Mouse (Mus musculus): ENCODE measurements around the gene Cnbd2. TPM values are rescaled to one million over a fixed set of nuclear protein-coding genes. Genes with fewer than 3 reads are reported as not detected.

Gene Cnbd2
- total RNA-seq (2015) = 2.7 TPM in 2 replicates
- total RNA-seq (2017) = 3.6 and 4.9 TPM in 2 replicates

DNA sequence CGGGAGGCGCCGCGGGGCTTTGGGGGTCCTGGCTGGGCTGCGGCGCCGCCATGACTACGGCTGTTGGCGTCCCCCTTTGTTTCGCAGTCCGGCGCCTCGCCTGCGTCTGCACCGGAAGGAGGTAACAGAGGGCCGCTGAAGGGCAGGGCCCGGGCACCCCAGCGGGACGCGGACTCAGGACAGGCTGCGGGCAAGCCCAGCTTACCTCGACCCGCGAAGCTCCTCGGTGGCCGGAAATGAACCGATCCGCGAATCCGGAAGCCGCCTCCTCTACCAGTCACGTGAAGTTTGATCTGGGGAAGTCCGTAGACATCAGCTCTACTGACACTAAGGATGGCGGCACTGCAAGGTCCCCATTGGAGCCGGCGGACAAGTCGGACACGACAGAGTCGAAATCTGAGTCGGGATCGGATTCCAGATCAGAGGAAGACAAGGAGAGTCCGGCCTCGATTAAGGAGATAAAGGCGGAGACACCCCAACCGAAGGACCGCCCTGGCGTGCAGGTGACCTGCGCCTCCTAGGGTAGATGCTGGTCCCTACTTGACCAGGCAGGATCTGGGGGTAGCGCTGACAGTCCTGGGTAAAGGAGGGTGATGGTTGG lies at the start of gene Cnbd2, which contains the start of gene Scand1:
TSS of gene Cnbd2 (plus strand) at position 3 of the 601 bp plus-strand sequence.
TSS of gene Scand1 (minus strand) at position 408 of the 601 bp plus-strand sequence.
- ATAC-seq (replicated peaks; ENCODE audit: poor library complexity) = peak; percentile 89

DNA sequence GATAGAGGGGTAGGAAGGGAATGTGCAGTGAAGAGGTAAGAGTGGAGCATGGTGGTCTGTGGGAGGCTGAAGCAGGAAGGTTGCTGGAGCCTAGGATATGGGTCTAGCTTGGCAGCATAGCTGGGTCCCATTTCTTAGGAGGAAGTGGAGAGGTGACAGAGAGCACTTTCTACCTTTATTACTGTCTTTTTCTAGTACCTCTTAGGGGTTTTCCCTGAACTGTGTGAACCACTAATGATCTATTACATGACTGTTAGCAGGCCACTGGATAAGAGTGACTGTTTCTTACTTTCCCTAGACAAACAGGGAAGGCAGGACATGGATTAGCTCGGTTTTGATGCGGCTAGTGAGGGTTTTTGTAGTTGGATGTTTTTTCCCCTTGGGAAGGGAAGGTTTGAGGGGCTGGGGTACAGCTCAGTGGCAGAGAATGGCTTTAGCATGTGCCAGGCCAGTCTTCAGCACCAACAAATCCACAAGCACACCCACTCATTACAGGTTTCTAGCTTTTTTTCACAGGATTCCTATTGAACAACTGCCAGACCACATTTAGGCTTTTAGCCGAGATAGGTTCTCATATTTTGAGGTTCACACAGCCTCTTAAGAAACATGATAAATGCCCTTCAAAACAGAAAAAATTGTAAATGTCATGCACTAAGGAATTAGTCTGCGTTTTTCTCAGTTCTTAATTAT lies 48.8 kb upstream of the Cnbd2 start:
- 0 out of 2 replicates have a peak, but pooled peaks have one; percentile 6 for ATAC-seq (replicated peaks; ENCODE audit: poor library complexity)

DNA sequence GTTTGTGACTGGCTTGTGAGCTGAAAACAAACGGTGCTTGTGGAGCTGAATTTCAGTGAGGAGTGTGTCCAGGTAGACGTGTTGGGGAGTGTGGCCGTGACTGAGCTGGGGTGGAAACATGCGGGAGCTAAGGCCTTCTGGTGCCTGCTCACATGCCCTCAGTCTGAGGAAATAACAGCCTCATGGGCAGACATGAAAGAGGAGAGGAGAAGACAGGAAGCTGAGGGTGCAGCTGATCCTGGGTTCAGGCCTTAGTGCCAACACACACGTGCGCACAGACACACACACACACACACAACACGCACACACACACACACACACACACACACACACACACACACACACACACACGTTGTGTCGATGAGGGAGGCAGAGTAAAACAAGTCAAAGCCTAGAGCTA lies 44.5 kb upstream of the Cnbd2 start:
- ATAC-seq (replicated peaks; ENCODE audit: poor library complexity) = no peak

DNA sequence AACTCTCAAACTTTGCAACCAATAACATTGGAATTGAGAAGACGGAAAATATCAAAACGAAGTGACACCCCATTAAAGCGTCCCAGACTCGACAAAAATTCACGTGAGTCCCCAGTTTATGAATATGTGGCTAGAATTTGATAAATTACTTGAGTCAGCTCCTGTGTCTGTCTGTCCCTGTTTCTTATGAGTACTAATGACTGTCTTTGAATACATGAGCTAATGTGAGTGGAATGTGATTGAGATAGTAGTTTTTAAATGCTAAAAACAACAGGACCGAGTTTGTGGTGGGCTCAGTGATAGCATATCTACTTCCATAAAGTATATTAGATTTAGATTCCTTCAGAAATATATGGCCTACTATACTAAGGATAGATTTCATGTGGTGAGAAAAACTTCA lies 39.5 kb upstream of the Cnbd2 start:
- ATAC-seq (replicated peaks; ENCODE audit: poor library complexity) = no peak

DNA sequence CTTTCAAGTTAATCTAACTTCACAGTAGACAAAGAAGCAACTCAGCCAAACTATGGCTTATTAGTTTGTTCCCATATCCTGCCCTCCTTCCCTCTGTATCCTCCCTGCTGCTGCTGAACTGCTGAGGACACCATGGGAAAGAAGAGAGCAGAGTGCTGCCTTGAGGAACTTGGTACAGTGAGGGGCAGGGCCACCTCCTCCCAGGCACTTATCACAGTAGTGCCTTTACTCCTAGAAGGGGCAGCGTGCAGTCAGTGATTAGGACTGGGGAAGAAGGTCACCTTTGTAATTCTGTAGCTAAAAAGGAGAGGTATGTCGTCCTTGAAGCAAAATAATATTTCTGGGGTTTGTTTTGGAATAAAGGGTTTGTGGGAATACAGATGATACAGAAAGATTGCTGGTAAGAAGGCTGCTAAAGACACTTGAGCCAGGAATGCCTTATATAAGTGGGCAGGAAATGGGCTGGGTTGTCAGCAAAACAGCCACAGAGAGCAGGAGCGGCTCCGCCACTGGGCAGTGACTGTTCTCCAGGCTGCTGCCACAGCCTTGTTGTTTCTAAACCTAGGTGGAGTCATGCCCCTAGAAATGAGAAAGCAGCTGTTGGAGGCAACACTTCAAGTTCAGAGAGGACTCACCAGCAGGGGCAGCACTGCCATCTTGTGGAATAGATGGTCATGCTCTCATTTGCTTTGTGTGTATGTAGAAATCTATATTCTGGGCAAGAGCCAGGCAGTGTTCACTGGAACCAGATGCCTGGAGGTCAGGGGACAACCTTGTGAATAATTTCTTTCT lies 33.7 kb upstream of the Cnbd2 start:
- ATAC-seq (replicated peaks; ENCODE audit: poor library complexity) = peak; percentile 99

DNA sequence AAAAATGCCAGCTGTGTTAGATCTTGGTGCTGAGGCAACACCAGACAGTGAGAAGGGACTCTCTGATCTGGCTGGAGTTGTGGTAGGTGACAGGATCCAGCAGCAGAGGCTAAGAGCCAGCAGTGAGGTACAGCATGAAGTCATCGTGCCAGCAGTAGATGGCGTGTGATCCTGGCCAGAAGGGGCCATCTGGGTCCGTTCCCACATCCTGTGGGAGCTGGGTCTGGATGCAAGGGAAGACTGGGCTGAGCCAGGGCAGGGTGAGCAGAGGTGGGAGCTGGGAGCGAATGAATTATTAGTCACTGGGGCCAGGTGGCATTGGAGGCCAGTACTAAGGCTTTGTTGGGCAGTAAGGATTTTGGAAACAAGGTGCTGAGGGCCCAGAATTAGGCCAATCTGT lies 30.9 kb upstream of the Cnbd2 start:
- no peak for ATAC-seq (replicated peaks; ENCODE audit: poor library complexity)

DNA sequence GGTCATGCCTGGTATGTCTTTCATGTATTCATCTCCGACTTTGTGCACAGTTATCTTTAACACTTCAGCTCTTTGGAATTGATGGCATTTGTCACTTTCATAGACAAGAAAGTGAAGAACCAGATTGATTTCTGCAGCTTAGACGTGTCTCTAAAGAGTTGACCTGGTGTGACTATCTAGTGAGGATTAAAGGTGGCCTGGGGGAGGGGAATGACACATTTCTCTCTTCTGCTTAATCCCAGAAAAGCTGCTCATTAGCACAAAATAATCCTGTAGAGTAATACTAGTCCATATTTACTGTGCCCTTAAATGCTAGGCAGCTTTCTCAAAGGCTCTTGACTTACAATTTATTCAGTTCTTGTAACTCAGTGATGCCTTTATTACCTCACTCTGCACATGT lies 26.9 kb upstream of the Cnbd2 start:
- no peak for ATAC-seq (replicated peaks; ENCODE audit: poor library complexity)

DNA sequence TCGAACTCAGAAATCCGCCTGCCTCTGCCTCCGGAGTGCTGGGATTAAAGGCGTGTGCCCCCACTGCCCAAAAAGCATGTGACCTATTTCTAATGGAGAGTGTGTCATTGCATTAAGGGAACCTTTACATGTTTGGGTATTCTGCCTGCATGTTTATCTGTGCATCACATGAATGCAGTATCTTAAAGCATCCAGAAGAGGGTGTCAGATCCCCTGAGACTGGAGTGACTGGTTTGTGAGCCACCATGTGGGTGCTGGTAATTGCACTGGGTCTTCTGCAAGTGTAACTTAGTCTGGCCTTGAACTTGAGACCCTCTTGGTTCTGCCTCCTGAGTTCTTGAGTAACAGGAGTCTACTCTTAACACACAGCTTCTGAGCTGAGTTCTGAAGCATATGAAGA lies 25.4 kb upstream of the Cnbd2 start:
- 0 out of 2 replicates have a peak, but pooled peaks have one; percentile 31 for ATAC-seq (replicated peaks; ENCODE audit: poor library complexity)

DNA sequence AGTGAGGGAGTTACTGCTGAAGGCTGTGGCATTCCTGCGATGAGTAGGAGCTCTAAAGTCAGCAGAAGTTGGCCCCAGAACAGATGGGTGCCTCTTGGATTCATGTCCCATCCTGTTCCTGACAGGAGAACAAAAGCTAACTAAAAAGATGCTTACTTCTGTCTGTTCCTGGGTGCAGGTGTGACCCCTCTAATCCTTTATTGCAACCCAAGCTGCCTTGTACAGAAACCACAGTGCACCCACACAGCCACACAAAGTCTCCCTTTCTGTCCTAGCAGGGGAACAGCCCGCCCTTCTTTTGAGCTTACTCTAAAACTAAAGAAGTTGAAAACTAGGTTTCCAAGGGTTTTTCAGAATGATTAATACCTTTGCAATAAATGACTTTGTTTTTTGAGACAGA lies 23.9 kb upstream of the Cnbd2 start:
- no peak for ATAC-seq (replicated peaks; ENCODE audit: poor library complexity)

DNA sequence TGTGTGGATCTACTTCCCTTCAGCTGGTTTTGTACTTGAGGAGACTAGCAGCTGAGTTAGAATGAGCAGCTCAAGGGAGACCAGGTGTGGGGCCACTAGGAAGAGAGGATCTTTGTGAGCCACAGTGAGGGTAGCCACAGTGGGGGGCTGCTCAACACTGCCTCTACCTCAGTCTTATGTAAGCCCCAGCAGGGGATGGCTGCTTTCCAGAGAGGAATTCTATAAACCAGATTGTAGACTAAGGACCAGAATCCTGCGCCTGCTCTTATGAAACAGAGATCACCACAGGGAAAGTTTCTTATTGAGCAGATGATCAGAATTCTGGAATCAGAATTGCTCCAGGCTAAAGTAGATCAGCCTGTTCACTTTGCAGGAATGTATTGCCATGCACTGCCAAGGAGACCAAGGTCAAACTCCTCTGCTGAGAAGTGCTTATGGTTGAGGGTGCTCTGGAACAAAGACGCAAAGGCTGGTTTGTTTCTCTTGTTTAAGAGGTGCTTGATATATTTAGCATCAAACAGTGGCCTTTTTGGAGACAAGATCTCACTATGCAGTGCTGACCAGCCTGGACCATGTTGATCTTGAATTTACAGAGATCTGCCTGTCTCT lies 22.4 kb upstream of the Cnbd2 start:
- ATAC-seq (replicated peaks; ENCODE audit: poor library complexity) = no peak

DNA sequence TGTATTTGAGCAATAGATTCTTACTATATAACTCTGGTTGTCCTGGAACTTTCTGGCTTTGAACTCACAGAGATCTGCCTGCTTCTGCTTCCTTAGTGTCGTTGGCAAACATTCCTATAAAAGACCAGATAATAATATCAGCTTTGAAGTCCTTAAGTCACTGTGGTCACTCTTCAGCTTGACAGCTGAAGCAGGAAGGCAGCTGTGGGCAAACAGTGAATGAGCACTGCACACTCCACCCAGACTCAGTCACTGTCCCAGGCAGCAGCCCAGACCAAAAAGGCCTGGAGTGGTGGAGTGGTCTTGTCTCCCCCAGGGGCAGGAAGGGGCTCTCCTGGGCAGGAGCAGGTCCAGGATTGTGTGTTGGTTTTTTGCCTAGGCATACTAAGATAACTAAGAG lies 20.1 kb upstream of the Cnbd2 start:
- no peak for ATAC-seq (replicated peaks; ENCODE audit: poor library complexity)

DNA sequence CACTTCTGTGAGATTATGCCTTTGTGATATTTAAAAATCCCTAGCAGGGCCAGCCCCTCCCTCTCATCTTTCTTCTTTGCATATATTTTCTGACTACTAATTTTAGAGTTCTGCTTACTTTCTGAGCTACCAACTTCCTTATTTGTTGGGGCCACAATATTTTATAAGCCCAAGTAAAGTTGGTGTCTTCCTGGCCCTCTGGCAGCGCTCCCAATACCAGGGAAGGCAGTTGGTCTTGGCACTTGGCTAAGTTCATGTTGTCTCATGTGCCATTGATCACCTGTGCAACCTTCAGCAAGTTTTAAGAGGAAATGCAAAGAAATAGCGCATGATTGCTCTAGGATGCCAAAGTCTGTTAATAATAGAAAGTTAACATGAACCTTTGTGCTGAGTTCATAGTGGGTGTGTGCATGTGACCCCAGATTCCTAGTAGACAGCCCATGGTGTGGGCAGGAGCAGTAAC lies 16.5 kb upstream of the Cnbd2 start:
- ATAC-seq (replicated peaks; ENCODE audit: poor library complexity) = 0 out of 2 replicates have a peak, but pooled peaks have one; percentile 14

DNA sequence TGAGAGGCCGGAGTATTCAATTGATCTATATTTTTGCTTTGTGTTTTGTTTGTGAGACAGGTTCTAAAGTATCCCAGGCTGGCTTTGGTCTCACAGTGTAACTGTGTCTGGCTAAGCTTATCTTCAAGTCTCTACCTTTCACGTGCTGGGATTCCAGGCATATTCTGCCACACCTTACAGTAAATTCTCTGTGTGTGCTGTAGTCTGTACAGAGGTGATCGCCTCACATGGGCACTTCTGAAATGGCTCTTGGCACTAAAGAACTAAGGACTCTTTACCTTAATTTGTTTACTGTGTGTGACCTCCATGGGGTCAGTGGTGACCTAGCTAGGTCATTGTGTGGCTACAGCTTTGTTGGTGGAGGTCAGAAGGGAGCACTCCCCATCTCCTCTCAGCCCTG lies 15.9 kb upstream of the Cnbd2 start:
- ATAC-seq (replicated peaks; ENCODE audit: poor library complexity) = no peak

DNA sequence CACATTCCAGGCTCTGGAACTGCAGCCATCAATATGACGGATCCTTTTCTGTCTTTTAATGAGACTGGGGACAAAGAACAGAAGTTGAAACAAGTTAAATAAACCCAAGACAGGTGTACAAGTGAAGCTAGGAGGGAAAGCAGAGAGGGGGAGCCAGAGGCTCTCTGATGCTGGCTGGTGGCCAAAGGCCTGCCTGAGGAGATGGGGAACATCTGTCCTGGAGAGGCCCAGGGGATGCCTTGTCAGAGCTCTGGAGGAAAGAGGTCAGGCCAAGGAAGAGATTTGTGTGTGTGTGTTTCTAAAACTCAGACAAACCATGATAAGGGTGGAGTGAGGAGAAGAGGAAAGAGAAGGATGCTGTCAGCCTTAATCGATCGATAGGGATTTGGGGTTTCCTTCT lies 14.4 kb upstream of the Cnbd2 start:
- ATAC-seq (replicated peaks; ENCODE audit: poor library complexity) = no peak

DNA sequence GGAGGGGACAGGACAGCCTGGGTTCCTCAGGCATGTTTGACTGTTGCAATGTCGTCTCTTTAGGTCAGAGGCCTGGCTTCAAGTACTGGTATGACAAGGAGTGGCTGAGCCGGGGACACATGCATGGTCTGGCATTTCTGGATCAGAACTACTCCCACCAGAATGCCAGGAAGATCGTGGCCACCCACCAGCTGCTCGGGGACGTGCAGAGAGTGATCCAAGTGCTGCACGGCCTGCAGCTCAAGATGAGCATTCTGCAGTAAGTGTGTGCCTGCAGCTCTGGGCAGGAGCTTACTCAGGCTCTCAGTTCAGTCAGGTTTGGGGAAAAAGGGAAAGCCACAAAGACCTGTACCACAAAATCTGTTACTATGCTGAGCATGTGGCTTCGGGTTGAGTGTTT lies 13.6 kb upstream of the Cnbd2 start:
- ATAC-seq (replicated peaks; ENCODE audit: poor library complexity) = no peak

DNA sequence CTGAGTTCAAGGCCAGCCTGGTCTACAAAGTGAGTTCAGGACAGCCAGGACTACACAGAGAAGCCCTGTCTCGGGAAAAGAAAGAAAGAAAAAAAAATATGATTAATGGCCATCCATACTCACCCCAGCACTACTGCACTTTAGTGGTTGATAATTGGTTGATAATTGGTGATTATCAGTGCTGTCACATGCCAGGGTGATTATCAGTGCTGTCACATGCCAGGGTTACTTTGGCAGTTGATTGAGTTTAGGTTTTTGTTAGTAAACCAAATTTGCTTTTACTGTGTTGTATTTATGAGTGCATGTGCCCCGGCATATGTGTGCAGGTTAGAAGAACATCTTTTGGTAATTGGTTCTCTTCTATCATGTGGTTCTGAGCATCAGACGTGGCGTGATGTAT lies 10.0 kb upstream of the Cnbd2 start:
- peak; percentile 47; the same call in 1 of the 2 replicates for ATAC-seq (replicated peaks; ENCODE audit: poor library complexity)

DNA sequence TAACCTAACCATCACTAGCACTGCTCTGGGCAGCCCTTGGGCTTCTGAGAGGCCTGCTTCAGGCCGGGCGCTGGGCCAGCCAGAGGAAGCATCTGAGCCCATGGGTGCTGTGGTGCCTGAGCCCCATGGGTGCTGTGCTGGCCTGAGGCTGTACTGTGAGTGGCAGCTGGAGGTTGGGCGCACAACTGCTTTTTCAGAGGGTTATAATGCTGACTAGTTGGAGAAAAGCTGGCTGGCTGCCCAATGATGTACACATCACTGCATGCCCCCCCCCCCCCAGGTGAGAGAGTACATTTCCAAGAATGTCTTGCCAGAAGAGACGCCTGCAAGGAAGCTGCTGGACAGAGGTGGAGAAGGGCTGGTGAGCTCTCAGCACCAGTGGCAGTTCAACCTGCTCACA lies 7.7 kb upstream of the Cnbd2 start:
- ATAC-seq (replicated peaks; ENCODE audit: poor library complexity) = no peak

DNA sequence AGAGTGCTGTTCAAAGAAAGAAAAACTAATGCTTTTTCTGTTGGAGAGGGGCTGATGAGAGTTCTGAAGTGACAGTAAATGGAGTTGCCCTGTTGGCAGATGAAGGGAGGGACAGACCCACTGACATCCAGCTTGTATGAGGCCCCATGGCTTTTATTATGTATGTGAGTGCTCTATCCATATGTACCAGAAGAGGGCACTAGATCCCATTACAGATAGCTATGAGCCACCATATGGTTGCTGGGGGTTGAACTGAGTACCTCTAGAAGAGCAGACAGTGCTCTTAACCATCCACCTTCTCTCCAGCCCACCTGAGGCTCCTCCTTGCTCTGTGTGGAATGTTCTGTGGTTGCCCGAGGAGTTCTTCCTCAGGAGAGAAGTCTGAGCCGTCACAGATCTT lies 6.3 kb upstream of the Cnbd2 start:
- peak; percentile 80 for ATAC-seq (replicated peaks; ENCODE audit: poor library complexity)

DNA sequence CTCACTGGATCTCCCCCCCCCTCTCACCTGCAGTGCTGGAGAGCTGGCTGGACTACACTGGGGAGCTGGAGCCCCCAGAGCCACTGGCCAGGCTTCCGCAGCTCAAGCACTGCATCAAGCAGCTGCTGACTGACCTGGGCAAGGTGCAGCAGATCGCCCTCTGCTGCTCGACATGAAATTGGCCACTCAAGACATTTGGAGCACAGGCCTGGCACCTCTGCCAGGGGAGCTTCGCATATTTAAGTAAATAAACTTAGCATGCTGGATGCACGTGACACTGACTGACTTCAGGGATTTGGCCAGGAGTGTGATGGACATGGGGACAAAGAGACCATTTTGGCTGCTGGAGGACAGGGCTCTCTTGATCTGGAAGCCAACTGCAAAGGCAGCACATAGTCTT lies 4.8 kb upstream of the Cnbd2 start:
- peak; percentile 51 for ATAC-seq (replicated peaks; ENCODE audit: poor library complexity)

DNA sequence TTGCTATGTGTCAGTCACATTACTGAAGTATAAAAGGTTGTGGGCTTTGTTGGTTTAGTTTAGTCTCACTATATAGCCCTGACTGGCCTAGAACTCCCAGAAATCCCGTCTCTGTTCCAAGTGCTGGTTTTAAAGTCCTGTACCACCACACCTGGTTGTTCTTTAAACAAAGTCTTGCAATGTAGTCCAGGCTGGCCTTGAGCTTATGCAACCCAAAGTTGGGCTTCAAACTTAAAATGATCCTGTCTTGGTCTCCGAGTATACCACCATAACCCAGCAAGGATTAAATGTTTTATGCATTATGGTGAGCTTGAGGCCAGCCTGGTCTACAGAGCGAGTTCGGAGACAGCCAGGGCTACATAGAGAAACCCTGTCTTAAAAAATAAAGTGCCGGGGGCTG lies 2.2 kb upstream of the Cnbd2 start:
- ATAC-seq (replicated peaks; ENCODE audit: poor library complexity) = no peak

DNA sequence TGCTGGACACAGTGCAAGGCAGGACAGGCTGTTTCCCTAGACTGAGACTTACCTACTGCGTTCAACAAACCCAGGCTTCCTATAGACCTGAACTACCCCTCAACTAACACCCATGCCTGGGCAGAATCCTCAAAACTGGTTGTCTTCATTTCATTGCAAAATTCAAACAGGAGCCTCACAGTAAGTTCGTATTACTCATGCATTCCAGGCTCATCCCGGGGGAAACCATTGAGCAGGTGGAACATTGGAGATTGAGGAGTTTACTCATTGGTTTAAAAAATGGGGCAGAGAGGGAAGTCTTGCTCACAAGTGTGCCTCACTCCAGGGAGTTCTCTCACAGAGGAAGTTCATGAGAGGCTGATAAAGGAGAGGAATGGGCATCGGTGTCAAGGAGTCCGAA lies 1.6 kb upstream of the Cnbd2 start:
- ATAC-seq (replicated peaks; ENCODE audit: poor library complexity) = no peak

Data from megakaryocyte progenitor cell, adult 5-6 weeks (primary cell).